Mouse (Mus musculus): ENCODE data around the gene Ece1.

The Ece1 gene

DNA sequence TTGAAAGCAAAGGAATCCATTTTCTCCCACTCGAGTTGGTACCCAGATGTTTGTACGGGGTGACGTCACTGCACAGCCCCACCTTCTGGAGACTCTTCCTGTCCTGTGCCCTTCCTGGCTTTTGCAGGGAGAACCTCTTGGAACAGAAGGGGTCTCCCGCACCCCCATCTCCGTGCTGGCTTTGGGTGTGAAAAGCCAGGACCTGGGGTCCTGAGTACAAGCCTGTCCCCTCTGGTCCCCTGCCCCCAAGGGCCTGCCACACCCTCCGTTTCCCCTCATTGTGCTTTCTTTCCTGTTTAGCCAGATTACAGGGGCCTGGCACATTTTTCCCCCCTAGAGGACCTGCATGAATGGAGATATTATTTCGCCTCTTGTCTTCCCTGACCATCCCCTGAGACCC is 58.0 kb downstream of the Ece1 start:
- DNase-seq, result peak; percentile 48

- no peak for DNase-seq
Measured at GRCm38 (mm10) chr4:137920500-137920961, 58.5 kb downstream of the Ece1 start.

DNA sequence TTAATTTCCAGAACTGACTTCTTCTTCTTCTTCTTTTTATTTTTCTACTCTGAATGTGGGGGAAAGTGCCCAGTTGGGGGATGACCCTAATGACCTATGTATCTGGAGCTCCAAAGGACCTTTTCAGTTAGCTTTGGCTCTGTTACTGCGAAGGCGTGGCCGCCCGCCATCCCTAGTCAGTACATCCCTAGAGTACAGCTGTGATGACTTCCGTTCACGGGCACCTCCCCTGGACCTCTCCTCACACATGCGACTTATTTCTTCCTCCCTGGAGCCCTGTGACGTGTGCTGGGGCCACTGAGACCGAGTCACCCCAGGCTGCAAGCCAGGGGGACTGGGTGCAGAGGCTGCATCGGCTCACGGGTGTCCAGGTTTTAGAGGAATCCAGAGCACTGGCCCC is 59.5 kb downstream of the Ece1 start:
- DNase-seq, result no peak

DNA sequence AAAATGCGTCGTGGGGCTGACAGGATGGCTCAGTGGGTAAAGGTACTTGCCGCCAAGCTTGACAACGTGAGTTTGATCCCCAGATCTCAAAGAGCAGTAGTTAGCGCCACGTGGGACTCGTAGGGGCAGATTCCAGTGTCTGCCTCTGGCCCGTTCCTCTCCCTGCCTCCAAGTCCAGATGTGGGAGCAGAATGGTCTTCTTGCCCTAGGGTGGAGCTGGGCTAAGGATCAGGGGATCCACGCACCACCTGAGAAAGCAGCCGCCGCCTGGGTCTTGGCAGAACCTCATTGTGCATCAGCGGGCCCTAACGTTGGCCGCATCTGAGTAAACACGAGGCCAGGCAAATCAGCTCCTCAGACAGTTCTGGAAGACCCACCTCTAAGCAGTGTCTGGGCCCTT is 61.0 kb downstream of the Ece1 start:
- DNase-seq, result no peak

GRCm38 (mm10) chr4:137925176-137925575 is 63.1 kb downstream of the Ece1 start:
- DNase-seq, result no peak

DNA sequence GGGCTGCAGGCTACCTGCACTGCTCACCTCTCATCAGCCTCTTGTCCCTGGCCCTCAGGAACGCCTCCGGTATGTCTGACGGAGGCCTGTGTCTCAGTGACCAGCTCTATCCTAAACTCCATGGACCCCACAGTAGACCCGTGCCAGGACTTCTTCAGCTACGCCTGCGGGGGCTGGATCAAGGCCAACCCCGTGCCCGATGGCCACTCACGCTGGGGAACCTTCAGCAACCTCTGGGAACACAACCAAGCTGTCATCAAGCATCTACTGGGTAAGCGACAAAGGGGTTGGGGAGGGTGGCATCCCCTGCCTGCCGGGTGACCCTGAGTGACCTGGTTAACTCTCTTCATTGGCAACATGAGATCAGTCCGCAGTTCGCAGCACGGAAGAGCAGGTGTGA is 64.1 kb downstream of the Ece1 start:
- no peak for DNase-seq

DNA sequence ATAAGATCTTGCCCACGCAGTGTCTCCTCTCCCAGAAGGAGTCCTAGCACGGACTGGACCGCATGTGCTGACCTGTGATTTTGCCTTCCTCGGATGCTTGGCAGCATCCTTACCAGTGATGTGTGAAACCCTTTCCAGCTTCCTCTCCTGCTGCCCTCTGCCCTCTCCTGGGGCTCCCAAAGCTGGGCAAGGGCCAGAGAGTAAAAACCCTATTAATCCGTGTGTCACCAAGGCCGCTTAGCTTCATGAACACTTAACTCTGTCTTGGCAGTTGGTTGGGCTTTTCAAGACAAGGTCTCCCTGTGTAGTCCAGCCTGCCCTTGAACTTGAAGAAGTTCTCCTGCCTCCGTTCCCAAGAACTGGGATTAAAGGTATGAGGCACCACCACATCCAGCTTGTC is 65.1 kb downstream of the Ece1 start:
- DNase-seq, result no peak

GRCm38 (mm10) chr4:137927741-137928535 is 65.9 kb downstream of the Ece1 start:
- DNase-seq, result no peak

DNA sequence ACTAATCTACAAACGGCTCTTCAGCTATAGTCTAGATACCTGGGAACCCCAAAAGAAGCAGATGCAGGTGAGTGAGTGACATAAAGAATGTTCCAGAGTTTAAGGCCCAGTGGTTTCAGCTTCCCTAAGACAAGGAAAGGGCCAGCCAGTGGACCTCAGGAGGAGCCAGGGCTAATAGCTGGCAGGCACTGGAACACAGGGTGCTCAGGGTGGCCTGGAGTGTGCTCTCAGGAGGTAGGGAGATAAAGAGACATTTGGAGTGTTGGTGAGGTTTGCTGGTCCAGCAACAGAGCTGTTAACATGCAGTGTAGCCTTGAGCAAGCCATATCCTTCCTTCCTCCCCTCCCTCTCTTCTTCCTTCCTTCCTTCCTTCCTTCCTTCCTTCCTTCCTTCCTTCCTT is 66.8 kb downstream of the Ece1 start:
- DNase-seq, result no peak

DNA sequence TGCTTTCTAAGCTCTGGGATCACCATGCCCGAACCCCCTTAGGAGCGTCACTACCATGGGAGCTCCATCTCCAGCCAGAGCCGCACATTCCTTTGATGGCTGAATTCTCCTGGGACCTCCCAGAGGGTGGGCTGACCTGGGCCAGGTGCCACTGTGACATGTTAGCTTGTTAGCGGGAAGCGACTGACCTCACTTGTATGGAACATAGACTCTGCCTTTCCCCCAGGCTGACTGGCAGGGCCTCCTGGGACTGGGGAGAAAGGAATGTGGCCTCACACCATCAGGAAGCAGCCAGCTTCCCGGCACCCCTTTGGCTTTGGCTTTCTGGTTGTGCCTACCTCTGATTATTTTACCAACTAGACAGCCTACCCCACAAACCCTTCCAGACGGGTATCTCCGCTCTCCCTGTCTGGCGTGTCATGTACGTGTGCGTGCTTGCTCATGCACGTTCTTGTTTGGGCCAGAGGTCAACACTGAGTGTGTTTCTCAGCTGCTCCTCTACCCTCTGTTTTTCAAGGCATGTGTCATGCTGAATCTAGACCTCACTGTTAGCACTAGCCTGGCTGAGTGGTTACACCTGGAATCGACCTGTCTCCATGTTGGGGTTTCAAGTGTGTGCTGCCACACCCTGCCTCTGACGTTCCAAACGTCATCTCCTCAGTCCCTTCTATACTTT is 67.4 kb downstream of the Ece1 start:
- peak; percentile 44 for DNase-seq

- DNase-seq, result no peak
Measured at GRCm38 (mm10) chr4:137930500-137931008, 68.5 kb downstream of the Ece1 start.

DNA sequence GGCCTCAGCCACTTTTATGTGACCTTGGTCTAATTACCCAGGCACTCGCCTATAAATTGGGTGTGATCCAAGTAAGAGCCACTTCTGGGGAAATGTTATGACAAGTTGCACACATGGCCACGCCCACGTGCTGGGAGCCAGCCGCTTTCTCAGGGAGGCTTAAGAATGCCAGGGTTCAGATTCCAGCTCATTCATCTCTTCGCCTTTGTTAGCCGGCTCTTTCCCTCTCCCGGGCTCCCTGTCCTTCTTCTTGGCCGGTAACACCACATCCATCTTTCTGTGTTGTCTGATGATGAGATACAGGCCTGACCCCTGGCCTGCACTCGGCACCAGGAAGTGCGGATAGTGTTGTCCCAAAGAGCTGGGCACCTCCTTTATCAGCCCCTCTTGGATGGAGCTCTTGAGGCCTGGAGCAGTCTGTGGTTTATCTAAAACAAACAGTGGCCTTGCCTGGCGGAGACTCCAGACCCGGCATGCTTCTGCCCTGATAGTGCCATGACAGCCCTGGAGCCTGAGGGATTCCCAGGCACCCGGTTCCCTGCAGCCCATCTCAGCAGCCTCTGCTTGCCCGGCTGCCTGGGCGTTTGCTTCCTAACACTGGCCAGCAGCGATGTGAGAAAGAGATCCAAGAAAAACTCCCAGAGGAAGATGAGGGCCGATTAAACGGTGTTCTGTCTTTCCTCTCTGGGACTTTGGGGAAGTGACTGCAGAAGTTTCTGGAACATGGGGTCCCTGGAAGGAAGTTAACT is 69.1 kb downstream of the Ece1 start:
- DNase-seq, result peak; percentile 81

DNA sequence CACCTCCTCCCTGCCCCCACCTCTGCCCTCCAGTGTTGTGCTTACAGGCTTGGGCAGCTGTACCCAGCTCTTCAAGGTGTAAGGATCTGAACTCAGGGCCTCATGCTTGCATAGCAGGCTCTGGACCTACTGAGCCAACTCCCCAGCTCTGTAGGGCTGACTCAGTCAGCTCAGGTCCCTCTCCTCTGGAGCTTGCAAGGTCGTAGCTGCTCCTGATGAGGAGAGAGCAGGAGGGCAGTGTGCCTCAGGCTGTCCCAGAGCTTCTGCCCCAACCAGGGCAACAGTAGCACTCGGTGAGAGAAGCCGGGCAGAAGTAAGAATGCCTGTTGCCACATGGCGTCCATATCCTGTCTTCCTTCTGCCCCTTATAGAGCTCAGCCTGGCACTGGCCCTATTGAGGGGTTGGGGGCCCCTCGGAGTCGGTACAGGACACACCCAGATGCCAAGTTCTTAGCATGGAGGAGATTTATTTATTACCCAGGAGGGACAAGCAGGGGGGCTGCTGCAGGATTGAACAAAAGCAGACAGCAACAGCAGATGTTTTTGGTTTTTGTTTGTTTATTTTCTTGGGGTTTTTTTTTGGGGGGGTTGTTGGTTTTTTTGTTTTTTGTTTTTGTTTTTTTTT is 70.6 kb downstream of the Ece1 start:
- no peak for DNase-seq

DNA sequence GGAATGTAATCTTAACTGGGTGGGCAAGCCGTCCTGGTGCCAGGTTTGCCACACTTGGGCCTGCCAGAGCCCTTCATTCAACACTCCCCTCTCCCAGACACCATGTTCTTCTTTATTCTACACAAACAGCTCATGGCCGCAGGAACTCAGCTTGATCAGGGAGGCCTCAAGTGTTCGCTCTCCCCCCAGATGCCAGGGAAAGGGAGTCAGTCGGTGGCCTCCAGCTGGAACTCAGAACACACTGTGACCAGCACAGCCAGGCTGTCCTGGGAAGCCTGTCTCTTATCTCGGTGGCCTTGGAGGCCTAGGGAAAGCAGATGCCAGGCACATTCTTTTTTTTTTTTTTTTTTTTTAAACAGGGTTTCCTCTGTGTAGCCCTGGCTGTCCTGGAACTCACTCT is 71.3 kb downstream of the Ece1 start:
- DNase-seq, result no peak

GRCm38 (mm10) chr4:137936134-137936533 is 74.1 kb downstream of the Ece1 start:
- DNase-seq, result no peak

GRCm38 (mm10) chr4:137940061-137940460 is 78.0 kb downstream of the Ece1 start:
- DNase-seq, result no peak

DNA sequence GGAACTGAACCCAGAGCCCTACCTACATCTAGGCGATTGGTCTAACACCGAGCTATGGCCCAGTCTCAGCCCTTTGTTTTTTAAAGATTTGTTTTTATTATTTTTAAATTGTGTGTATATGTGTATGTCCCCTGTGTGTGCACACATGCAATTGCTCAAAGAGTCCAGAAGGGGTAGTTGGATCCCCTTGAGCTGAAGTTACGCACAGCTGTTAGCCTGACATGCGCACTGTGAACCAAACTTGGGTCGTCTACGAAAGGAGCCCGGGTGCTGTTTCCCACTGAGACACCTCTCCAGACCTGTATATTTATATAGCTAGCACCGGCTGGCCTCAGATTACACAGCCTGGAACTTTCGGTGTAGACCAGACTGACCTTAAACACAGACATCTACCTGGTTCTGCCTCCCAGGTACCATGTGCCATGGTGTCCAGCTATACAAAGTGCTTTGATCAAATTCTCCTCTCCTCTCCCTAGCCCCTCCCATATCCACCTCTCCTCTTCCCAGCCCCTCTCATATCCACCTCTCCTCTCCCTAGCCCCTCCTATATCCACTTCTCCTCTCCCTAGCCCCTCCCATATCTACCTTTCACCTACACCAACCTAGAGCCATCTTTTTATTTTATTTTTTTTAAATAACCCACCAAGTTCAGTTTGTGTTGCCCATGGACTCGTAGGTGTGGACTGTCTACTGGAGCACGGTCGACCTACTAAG is 79.3 kb downstream of the Ece1 start:
- DNase-seq, result no peak

- DNase-seq, result no peak
Measured at GRCm38 (mm10) chr4:137941871-137942781, 80.1 kb downstream of the Ece1 start.

- DNase-seq, result no peak
Measured at GRCm38 (mm10) chr4:137942782-137943486, 80.9 kb downstream of the Ece1 start.

DNA sequence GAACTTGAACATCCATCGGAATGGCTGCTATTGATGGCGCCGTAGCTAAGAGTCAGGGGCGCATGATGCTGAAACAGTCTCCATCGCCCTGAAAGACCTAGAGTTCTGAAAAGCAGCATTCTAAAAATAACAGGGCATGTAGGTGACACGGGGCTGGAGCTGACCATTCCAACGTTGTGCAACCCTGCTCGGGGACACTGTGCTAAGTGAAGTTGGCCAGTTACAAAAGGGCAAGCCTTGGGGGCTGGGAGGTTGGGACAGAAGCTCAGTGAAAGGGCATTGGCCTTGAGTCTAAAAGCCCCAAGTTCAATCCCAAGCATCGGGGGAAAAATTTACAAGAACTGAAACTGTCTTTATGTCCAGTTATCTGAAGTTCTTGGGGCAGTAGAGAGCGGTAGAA is 81.5 kb downstream of the Ece1 start:
- DNase-seq, result no peak

- DNase-seq, result no peak
Measured at GRCm38 (mm10) chr4:137945376-137945775, 83.3 kb downstream of the Ece1 start.

All from kidney, adult 18-20 months (tissue).